Mouse (Mus musculus): ENCODE data around the gene Poldip3.

- TF ChIP-seq POLR2A (IDR thresholded peaks at IDR 0.05; ENCODE audit: borderline replicate concordance, low read depth, low read length) (no peak), CTCF (IDR thresholded peaks at IDR 0.05; ENCODE audit: low read depth, low read length) (no peak)
Measured at GRCm38 (mm10) chr15:83150073-83150442, 874 bp upstream of the Poldip3 start.
